Mouse (Mus musculus): Measurements from ENCODE around the gene Psmb3. TPM values are rescaled to one million over a fixed set of nuclear protein-coding genes. Genes with fewer than 3 reads are reported as not detected.
"Not testable (repeated sequence)": the region's sequence is repeated elsewhere in the genome, so short reads cannot be mapped to it uniquely, and the experiment has no call there.

Psmb3 gene
- 525 and 539 TPM in 2 replicates for polyA plus RNA-seq (2014; fragmentation: Nextera tagmentation; extraction: Ambion mirVana)

DNA sequence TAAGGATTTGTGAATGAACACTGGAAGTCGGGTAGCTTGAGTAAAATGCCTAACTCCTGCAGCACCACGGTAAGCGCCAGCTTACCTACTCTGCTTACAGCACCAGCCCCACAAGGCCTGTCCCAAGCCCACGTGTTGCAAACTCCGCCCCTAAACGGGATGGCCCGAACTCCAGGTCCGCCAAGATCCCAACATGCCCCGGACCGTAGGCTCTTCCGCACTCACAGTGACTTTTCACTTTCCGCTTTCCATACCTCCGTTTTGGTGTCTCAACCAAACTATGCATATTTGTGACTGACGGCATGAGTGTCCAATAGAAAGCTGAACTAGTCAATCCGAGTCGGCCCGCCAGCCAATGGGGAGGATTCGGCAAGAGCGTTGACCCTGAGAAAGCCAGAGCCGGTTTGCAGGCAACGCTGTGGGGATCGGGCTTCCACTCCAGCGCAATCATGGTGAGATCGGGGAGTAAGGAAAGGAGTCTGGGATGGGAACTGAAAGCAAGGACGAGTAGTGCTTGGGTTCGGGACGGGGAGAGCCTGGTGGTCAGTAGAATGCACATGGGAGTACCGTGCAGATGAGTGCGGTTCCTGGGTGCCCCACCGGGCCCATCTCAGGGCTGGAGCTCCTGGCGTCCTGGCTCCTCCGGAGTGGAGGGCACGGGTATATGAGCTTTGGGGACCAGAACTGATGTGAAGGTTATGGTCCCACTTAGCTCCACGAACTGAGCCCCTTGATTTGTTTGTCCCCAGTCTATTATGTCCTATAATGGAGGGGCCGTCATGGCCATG is at the start of gene Psmb3:
Gene Psmb3 (plus strand): TSS at position 361 of the 788 bp plus-strand sequence.
- H3K4me1 ChIP-seq (ENCODE audit: control insufficient read depth, insufficient read depth, low read length): peaks cover 10% of the 10 kb centered on the region
- H3K4me3 ChIP-seq (ENCODE audit: low read length): peak within 1 kb of the TSS; percentile 68
- H3K36me3 ChIP-seq (ENCODE audit: control insufficient read depth, insufficient read depth, low read length): peaks cover 29% of the 10 kb centered on the region
- peak within 1 kb of the TSS; percentile 70 for H3K9ac ChIP-seq (ENCODE audit: low read depth, low read length)
- H3K27ac ChIP-seq (ENCODE audit: low read depth, low read length): peak within 1 kb of the TSS; percentile 65
- WGBS: under 1% methylated on average over 34 of the region's 35 CpGs
- peak within 1 kb of the TSS; percentile 51 for H3K4me2 ChIP-seq (replicated peaks; ENCODE audit: low read depth, low read length)
- H3K9me3 ChIP-seq (ENCODE audit: control insufficient read depth, low read length): no peaks in the 10 kb centered on the region
- ATAC-seq (ENCODE audit: low FRiP score, low TSS enrichment): peak; percentile 88
- H3K27me3 ChIP-seq (ENCODE audit: control insufficient read depth, insufficient read depth, low read length): no peaks in the 10 kb centered on the region

DNA sequence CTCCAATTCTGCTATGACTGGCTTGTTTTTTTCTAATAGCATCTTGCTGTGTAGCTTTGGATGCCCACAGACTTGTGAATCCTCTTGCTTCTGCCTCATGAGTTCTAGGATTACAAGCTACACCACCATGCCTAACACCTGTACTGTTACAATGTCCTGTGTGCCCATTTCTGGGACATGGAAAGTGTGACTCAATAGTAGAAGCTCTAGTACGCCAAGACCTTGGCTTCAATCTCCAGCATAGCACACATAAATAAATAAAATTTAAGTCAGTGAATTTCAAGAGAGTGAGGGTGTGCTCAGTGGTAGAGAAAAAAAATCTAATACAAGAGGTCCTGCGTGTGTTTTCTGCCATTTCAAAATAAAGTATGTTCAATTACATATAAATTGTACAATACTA is 49.0 kb upstream of the Psmb3 start:
- no peak overlapping the region for H3K4me2 ChIP-seq (replicated peaks; ENCODE audit: low read depth, low read length)
- H3K4me1 ChIP-seq (ENCODE audit: control insufficient read depth, insufficient read depth, low read length): peaks cover 8% of the 10 kb centered on the region
- ATAC-seq (ENCODE audit: low FRiP score, low TSS enrichment): no peak
- H3K9me3 ChIP-seq (ENCODE audit: control insufficient read depth, low read length): no peaks in the 10 kb centered on the region
- no peaks in the 10 kb centered on the region for H3K27me3 ChIP-seq (ENCODE audit: control insufficient read depth, insufficient read depth, low read length)
- H3K9ac ChIP-seq (ENCODE audit: low read depth, low read length): no peak overlapping the region
- no peak overlapping the region for H3K4me3 ChIP-seq (ENCODE audit: low read length)
- WGBS: 89% methylated on average over 2 of the region's 2 CpGs
- H3K27ac ChIP-seq (ENCODE audit: low read depth, low read length): no peak overlapping the region
- no peaks in the 10 kb centered on the region for H3K36me3 ChIP-seq (ENCODE audit: control insufficient read depth, insufficient read depth, low read length)

DNA sequence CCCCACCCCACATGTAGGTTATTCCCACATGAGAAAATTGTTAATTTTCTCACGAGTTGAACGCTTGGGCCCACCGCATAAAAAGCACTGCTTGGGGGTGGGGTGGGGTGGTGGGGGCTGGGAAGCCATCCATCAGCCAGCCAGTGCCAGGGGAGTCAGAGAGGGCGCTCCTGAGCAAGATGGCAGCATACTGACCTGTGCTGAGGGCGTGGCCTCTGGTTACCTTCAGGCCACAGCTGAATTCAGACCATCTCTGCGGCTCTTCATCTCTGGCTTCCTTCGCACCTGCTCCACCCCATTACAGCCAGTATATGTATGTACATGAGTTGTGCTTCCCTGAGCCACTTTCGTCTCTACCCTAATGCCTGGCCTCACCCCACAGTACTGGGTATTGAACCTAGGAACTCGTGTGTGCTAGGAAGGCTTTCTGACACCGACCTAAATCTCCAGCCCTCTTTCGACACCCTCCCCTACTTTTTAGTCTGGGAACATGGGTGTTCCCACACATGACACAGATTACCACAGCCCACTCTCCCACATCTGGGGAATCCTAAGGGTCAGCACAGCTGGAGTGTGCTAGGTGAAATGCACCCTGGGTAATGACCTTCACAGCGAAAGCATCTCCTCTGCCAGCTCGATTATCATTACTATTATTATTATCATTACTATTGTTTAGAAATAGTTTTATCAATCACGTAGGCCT is 46.8 kb upstream of the Psmb3 start:
- ATAC-seq (ENCODE audit: low FRiP score, low TSS enrichment): no peak
- H3K9ac ChIP-seq (ENCODE audit: low read depth, low read length): no peak overlapping the region

DNA sequence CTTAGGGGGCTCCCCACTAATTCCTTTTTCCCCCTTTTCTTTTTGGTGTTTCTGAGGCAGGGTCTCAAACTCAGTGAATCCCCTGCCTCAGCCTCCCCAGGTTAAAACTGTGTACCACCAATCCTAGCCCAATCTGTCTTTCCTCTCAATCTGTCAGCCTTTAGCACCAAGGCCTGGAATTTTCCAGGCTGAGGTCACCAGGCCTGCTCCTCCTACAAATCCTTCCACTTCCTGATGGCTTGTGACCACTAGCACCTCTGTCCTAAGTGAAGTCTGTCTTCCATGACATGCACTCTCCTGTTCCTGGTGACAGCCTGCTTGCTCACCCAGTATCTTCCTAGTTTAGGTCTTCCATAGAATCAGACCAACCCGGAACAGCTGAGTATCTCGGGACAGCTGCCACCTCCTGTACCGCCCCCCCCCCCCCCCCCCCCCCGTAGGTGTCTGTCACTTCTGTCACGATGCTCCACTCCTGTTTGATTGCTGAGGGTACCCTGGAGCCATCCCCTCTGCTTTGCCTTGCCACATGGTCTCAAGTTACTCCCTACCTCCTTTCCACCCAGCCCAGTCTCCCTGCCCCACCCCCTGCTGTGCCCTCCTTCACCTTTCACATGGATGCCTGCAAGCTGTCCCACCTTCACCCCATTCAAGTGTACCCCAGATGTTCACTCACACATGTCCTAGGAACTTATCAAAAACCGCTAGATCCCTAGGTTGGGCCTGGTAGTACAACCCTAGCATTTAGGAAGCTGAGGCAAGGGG is 45.8 kb upstream of the Psmb3 start:
- Histone ChIP-seq H3K4me3 (ENCODE audit: low read length) (no peak overlapping the region), H3K27ac (ENCODE audit: low read depth, low read length) (no peak overlapping the region), H3K9me3 (ENCODE audit: control insufficient read depth, low read length) (no peaks in the 10 kb centered on the region), H3K36me3 (ENCODE audit: control insufficient read depth, insufficient read depth, low read length) (no peaks in the 10 kb centered on the region), H3K4me2 (replicated peaks; ENCODE audit: low read depth, low read length) (no peak overlapping the region), H3K9ac (ENCODE audit: low read depth, low read length) (no peak overlapping the region), H3K4me1 (ENCODE audit: control insufficient read depth, insufficient read depth, low read length) (peaks cover 33% of the 10 kb centered on the region), H3K27me3 (ENCODE audit: control insufficient read depth, insufficient read depth, low read length) (peaks cover 2% of the 10 kb centered on the region; the same call in 1 of the 2 replicates)
- ATAC-seq (ENCODE audit: low FRiP score, low TSS enrichment): no peak
- 53% methylated on average over 3 of the region's 6 CpGs for WGBS

More for the DNA sequence above, 46.8 kb upstream of the Psmb3 start:
- H3K4me2 ChIP-seq (replicated peaks; ENCODE audit: low read depth, low read length): no peak overlapping the region
- H3K9me3 ChIP-seq (ENCODE audit: control insufficient read depth, low read length): no peaks in the 10 kb centered on the region
- 79% methylated on average over 14 of the region's 14 CpGs for WGBS
- H3K36me3 ChIP-seq (ENCODE audit: control insufficient read depth, insufficient read depth, low read length): no peaks in the 10 kb centered on the region
- peaks cover under 1% of the 10 kb centered on the region; the same call in 1 of the 2 replicates for H3K27me3 ChIP-seq (ENCODE audit: control insufficient read depth, insufficient read depth, low read length)
- H3K4me1 ChIP-seq (ENCODE audit: control insufficient read depth, insufficient read depth, low read length): peaks cover 23% of the 10 kb centered on the region
- H3K27ac ChIP-seq (ENCODE audit: low read depth, low read length): no peak overlapping the region
- no peak overlapping the region for H3K4me3 ChIP-seq (ENCODE audit: low read length)

- WGBS: 90% methylated on average over 6 of the region's 6 CpGs
- not testable (repeated sequence) for ATAC-seq (ENCODE audit: low FRiP score, low TSS enrichment); H3K36me3 ChIP-seq (ENCODE audit: control insufficient read depth, insufficient read depth, low read length); H3K4me3 ChIP-seq (ENCODE audit: low read length); H3K27me3 ChIP-seq (ENCODE audit: control insufficient read depth, insufficient read depth, low read length); H3K9ac ChIP-seq (ENCODE audit: low read depth, low read length); H3K27ac ChIP-seq (ENCODE audit: low read depth, low read length); H3K9me3 ChIP-seq (ENCODE audit: control insufficient read depth, low read length); H3K4me2 ChIP-seq (replicated peaks; ENCODE audit: low read depth, low read length)
- peaks cover 36% of the 10 kb centered on the region for H3K4me1 ChIP-seq (ENCODE audit: control insufficient read depth, insufficient read depth, low read length)
These were observed 45.2 kb upstream of the Psmb3 start for GRCm38 (mm10) chr11:97657967-97658366.

GRCm38 (mm10) chr11:97658751-97659266 is 44.4 kb upstream of the Psmb3 start:
- Histone ChIP-seq H3K36me3 (ENCODE audit: control insufficient read depth, insufficient read depth, low read length) (no peaks in the 10 kb centered on the region), H3K9me3 (ENCODE audit: control insufficient read depth, low read length) (no peaks in the 10 kb centered on the region), H3K4me2 (replicated peaks; ENCODE audit: low read depth, low read length) (peak overlapping the region; percentile 89; the same call in 1 of the 2 replicates), H3K4me1 (ENCODE audit: control insufficient read depth, insufficient read depth, low read length) (peaks cover 36% of the 10 kb centered on the region), H3K4me3 (ENCODE audit: low read length) (no peak overlapping the region), H3K27me3 (ENCODE audit: control insufficient read depth, insufficient read depth, low read length) (peaks cover 2% of the 10 kb centered on the region; the same call in 1 of the 2 replicates), H3K27ac (ENCODE audit: low read depth, low read length) (no peak overlapping the region), H3K9ac (ENCODE audit: low read depth, low read length) (peak overlapping the region; percentile 9; the same call in 1 of the 2 replicates)
- WGBS: 59% methylated on average over 11 of the region's 11 CpGs
- no peak for ATAC-seq (ENCODE audit: low FRiP score, low TSS enrichment)

DNA sequence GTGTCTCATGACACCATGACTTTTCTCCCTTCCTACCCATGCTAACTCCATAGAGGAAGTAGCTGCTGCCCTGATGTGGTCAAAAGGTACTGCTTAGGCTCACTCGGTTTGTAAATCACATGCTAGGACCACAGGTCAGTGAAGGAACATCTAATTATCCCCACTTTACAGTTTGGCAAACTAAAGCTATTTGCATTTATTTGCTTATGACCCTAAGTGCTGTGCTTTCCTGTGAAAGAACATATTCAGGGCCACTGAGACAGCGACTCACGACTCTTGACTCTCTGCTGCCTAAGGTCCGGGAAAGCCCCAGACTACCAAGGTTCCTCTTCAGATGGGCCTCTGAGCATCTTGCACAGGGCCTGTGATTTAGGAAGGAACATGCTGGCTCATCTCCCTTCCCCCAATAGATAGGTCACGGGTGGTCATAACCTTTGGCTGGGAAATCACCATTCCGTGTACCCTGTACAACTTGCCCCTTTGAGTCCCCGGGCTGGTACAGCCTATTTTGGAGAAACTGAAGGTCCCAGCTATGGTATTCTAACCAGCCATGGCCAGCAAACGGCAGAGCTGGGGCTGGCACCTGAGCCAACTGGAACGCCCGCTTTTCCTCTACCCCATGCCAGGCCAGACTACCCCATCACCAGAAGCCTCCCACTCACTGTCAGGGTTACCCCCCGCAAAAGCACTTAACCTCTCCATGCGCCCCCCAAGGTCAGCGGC is 43.8 kb upstream of the Psmb3 start:
- Histone ChIP-seq H3K27ac (ENCODE audit: low read depth, low read length) (peak overlapping the region; percentile 74), H3K27me3 (ENCODE audit: control insufficient read depth, insufficient read depth, low read length) (peaks cover 2% of the 10 kb centered on the region; the same call in 1 of the 2 replicates), H3K36me3 (ENCODE audit: control insufficient read depth, insufficient read depth, low read length) (no peaks in the 10 kb centered on the region), H3K9me3 (ENCODE audit: control insufficient read depth, low read length) (no peaks in the 10 kb centered on the region), H3K4me2 (replicated peaks; ENCODE audit: low read depth, low read length) (peak overlapping the region; percentile 89), H3K4me1 (ENCODE audit: control insufficient read depth, insufficient read depth, low read length) (peaks cover 36% of the 10 kb centered on the region), H3K9ac (ENCODE audit: low read depth, low read length) (peak overlapping the region; percentile 74), H3K4me3 (ENCODE audit: low read length) (peak overlapping the region; percentile 66)
- 7% methylated on average over 13 of the region's 13 CpGs for WGBS
- no peak for ATAC-seq (ENCODE audit: low FRiP score, low TSS enrichment)

All from kidney, embryonic 14.5 days (tissue).